Mouse (Mus musculus) kidney, postnatal 25 days (tissue): ENCODE results near the gene Aym1.
"Not testable (repeated sequence)": the region's sequence is repeated elsewhere in the genome, so short reads cannot be mapped to it uniquely, and the experiment has no call there.

Source experiments
- DNase-seq, 2 experiments: peaks; one replicate each; pipeline ENCODE4 v3.0.0; 2021; ENCODE audit warnings: mixed read lengths in 2 of 2

Gene Aym1

DNA sequence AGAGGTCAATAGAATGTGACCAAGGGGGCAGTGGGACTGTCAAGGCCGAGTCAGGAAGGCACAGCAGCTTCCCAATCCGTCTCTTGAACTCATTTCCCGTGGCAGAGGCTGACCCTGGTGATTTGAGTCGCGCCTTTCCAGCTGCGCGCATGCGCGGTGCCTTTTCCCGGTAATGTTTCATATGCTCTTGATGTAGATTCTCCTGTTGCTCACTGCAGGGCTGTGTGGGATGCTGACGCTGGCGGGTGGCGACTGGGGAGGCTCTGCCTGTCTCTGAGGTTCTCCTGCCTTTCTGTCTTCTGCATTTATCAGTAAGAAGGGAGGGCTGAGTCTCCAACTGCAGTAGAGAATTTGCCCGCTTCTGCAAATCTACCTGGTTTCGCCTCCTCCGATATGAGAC, 2.8 kb upstream of the Aym1 start:
- no peak for DNase-seq

DNA sequence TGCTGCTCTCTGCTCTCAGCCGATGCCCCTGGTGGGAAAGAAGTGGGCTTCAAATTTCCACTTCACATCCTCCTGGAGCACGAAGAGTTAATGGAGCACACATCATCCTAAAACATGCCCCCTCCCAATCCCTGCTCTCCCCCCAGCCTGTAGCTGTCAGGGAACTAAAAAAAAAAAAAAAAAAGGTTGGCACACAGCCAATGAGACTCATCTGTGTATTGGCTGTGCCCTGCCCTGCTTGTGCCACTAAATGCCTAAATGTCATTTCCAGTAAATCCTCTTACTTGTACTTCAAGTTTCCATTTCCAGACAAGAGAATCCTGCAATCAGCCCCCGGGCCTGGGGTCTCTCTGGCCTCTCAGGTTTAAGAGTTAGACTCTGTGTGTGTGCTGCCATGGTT, 562 bp downstream of the Aym1 start:
- DNase-seq = no peak

DNA sequence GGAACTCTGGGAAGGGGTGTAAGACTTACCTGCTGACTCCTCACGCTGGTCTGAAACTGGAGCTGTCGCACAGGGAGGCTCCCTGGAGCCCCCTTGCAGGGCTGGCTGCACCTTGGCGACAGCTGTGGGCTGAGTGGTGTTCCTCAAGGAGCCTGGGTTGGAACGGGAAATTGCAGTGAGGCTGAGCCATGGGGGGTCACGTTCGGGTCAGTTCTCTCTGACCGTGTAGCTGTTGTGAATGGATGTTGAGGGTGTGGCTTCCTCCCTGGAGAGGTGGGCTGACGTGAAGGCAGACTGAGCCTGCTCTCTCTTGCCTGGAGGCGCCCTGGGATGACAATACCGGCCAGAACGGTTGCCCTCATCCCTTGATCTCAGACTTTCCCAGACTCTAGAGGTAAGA, 1.7 kb downstream of the Aym1 start:
- DNase-seq = peak; percentile 37 to 66

DNA sequence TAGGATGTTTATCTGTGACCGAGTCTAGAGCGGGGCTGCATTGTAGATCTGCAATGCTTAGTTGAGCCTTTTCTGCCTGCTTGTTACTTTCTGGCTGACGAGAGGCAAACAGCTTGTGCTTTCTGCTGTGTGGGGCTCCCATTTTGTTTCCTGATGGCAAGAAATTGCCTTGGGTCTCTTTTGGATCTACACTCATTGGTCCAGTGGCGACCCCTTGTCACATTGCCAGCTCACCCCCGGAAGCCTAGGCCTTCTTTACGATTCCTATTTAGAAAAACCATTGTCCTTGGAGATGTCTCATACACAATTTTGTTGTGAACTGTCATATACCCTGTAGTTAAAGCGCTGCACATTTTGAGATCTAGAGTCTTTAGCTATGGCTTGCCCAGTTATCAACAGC, 4.2 kb downstream of the Aym1 start:
- no peak for DNase-seq

DNA sequence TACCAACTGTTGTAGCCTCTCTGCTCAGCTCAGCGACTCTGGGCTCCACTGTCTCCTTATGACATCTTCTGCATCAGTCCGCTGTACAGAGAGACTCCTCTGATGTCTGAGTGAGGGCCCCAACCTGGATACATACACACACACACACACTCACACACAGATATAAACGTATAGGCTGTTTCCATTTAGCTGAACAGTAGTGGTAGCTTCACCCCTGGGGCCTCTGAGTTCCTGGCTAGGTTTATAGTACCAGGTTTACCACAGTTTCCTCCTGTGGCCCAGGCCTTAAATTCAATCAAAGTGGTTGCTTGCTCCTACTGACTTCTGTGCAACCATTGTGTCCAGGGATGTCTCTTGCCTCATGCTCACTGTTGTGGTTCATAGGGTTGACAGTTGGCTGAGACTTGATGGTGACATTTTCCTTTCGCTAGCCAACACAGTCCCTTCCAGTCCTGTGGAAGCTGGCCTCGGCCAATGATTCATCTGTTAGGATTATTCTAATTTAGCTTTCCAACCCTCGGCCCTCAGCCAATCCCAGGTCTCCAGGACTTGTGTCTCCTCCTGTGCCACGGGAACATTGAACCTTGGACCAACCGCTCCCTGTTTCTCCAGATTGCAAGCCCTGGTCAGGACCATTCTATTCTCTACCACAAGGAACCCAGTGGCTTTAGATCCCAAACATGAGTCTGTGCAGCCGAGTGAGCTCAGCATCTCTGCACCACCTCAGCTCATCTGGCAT, 5.3 kb downstream of the Aym1 start:
- DNase-seq = peak; percentile 31 to 60

DNA sequence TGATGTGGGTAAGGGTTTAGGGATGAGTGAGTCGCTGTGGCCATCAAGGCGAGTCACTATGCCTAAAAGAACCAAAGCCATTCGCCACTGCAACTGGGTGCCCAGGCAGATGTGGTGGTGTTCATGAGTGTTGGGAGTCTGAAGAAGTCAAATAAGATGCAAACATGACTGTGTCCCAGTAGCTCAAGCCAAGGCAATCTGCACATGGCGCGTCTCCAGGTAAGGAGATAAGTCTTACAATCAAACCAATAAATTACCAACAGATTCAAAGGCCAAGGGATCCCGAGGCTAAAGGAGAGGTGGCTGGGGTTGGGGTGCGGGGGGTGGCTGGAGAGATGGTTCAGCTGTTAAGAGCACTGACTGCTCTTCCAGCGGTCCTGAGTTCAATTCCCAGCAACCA, 6.1 kb downstream of the Aym1 start:
- DNase-seq = no peak

GRCm38 (mm10) chr5:113365921-113366320, 8.8 kb downstream of the Aym1 start:
- DNase-seq = peak; percentile 76 to 79

DNA sequence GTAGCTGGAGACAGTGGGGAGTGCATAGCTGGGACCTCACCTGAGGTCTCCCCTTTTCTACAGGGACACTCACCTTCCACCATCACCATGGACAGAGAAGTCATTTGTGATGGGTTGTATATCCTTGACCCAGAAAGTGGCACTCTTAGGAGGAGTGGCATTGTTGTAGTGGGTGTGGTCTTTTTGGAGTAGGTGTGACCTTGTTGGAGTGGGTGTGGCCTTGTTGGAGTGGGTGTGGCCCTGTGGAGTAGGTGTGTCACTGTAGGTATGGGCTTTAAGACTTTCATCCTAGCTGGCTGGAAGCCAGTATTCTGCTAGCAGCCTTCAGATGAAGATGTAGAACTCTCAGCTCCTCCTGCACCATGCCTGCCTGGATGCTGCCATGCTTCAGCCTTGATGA, 10.6 kb downstream of the Aym1 start:
- not testable (repeated sequence) for DNase-seq

- DNase-seq = no peak
These were observed 12.3 kb downstream of the Aym1 start for GRCm38 (mm10) chr5:113369262-113369868.

DNA sequence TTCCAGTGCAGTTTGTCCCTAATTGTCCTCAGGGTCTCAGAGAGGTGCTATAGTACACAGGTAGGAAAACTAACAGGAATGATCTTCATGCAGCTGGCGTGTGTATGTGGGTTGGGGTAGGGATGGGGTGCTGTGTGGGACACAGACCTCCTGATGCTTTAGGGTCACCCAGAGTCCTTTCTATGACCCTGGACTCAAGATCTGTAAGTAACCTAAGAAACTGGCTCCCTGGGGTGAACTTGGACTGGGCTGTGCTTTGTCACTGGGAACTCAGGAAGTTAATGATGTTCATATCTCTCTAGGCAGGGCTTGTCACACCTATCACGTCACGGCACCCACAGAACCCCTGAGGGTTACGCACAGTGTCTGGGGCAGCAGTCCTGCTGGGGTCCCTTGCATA, 15.4 kb downstream of the Aym1 start:
- DNase-seq = no peak

GRCm38 (mm10) chr5:113372995-113373950, 16.2 kb downstream of the Aym1 start:
- DNase-seq = peak in 1 of 2 experiments; percentile 63

DNA sequence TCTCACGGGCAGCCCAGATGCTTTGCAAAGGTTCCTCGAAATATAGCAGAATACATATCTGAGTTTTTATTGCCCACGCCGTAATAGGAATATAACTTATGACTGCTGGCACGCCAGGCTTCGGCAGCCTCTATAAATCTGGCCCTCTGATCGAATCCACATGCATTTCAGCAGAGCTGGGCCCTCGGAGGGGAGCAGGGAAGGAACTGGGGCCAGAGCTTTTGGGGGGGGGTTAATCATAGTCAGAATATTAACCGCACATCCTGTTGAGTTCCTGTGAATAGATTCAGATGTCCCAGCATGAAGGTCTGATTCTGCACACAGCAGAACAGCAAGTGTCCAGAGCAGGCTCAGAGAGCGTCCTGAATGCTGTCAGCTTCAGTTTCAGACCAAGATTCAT, 17.2 kb downstream of the Aym1 start:
- DNase-seq = no peak

DNA sequence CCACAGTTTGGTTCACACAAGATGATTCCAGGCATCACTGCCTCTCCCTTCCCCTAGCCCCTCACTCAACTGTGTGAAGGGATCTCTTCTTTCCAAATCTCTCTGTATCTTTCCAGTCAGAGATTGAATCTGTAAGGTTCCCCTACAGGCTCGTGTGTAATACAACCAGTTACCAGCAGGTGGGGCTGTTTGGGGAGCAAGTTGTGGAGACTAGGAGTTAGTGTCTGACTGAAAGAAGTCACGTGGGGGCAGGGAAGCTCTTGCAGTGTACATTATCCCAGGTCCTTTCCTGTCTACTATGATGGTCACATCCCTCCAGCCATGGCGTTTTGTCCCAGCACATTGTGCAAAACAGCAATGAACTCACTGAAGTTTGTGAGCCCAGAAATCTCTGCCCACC, 18.7 kb downstream of the Aym1 start:
- peak in 1 of 2 experiments; percentile 60 for DNase-seq

- no peak for DNase-seq
These were observed 19.2 kb downstream of the Aym1 start for GRCm38 (mm10) chr5:113376292-113376691.

DNA sequence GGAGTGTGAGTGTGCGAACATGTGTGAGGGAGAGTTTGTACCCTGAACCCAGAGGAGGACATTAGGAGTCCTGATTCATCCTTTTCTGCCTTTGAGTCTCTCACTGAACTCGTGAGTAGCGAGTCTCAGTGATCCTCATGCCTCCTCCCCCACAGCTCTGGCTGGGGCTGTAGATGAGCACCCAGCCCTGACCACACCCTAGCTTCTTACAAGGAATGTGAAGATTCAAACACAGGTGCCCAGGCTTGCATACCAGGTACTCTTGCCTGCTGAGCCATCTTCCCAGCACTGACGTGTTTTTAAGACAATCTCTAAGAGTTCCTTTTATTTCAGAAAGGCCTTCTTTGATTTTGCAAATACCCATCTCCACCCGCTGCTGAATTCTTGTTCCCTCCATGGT, 22.3 kb downstream of the Aym1 start:
- no peak for DNase-seq

- no peak for DNase-seq
These were observed 23.5 kb downstream of the Aym1 start for GRCm38 (mm10) chr5:113380553-113380952.

DNA sequence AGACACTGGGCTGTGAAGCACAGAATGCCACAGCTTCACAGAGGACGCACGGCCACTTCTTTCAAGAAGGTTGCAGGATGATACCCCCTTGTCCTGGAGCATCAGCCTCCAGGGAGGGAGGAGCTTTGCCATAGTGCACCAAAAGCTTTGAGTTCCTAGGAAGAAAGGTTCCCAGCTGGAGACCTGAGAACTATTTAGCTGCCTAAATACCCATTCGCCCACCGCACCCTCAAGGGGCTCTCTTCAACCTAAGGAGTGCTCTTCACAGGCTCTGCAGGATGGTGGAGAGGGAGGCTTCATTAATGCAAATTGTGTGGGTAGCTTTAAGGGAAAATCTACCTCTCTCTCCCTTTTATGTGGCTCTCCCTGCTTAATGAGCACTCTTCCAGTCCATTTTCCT, 25.5 kb downstream of the Aym1 start:
- DNase-seq = no peak

DNA sequence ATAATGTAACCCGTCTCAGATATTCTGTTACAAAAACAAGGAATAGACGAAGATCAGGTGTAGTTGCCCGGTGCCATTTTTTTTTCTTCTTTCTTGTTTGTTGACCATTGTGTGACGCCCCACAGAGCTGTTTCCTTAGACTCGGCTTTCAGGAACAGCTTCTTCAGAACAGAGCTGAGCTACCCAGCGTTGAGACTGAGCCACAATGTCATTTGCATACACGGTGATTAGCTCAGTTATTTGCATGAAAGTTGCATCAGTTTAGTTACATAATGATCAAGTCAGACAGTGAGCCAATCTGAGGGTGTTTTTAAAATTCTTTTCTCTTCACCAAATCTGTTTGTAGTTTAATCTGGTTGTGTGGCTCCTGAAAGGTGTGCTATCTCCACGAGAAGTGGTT, 36.7 kb downstream of the Aym1 start:
- DNase-seq = no peak

- no peak for DNase-seq
These were observed 39.3 kb downstream of the Aym1 start for GRCm38 (mm10) chr5:113396286-113396934.

DNA sequence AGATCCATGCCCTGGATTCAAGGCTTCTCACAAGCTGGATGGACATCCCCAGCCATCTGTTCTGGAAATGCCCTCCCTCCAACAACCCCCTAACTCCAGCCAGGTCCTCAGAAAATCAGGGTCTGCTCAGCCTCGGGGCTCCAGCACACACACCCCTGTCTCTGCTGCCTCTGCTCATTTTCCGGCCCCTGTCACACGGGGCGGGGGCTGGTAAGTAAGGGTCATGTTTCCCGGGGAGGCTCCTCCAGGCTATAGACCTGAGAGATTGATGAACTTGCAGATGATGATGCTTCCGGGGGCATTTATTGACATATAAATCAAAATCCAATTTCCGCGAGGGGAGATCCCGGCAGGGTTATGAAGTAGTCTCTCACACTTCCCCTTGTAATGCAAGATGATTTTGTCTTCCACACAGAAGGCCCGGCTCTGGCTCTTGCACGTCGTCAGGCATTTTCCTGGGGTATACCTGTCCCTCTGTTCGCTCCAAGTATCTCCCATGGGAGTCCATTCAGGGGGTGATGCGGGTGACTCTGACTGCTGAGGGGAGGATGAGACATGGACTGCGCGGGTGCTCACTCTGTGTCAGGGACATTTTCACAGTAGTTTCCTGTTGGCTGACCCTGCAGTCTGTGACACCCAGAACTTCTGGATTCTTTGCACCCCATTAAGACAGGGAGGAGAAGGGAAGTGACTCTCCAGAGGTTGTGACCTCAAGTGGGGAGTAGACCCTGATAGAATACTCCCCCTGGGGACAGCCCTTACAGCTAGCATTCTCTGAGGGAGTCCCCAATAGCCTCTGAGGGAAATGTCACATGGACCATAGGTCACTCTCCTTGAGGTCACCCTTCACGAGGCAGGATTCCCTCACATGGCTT, 40.6 kb downstream of the Aym1 start:
- DNase-seq = no peak

- no peak for DNase-seq
These were observed 45.6 kb downstream of the Aym1 start for GRCm38 (mm10) chr5:113402702-113403101.

DNA sequence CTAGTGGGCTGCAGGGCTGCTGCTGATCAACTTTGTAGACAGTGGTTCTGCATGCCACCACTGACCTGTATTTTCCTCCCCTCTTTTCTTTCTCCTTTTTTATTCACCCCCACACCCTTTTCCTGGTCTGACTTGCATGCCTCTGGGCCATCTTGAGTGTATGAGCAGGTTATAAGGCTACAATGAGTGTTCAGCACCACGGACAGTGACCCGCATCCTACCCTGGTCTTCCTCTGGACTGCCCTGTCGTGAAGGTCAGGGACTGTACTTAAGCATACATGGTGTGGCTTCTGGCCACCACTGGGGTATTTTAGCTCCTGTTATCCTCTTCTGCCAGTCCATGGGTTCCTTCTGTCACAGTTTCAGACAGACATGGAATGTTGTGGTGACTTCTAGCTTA, 50.3 kb downstream of the Aym1 start:
- DNase-seq = peak; percentile 62 to 68
